Mouse (Mus musculus) MEL (cell line): ENCODE results near the gene Ksr1. TPM values are rescaled to one million over a fixed set of nuclear protein-coding genes. Genes with fewer than 3 reads are reported as not detected.

Source experiments
- DNase-seq: peaks from one replicate; pipeline ENCODE4 v3.0.0; 2011; ENCODE audit warnings: low read depth, low spot score
- H3K27ac ChIP-seq: 2 replicates; pipeline ENCODE4 v1.5.1; 2012; ENCODE audit warnings: low read depth, mild to moderate bottlenecking, control low read depth, low read length, moderate library complexity; ENCODE audit not compliant: control insufficient read depth
- H3K27me3 ChIP-seq, 2 experiments: fragments of 150-350 bp in 1 of 2; sonication (generic) in 1 of 2; 2 replicates each; pipeline ENCODE4 v1.6.1; 2012; ENCODE audit warnings: low read length in 2 of 2, mild to moderate bottlenecking in 2 of 2, improper control_type of control experiment in 1 of 2, moderate library complexity in 1 of 2; ENCODE audit not compliant: insufficient read depth in 2 of 2, control insufficient read depth in 1 of 2
- H3K36me3 ChIP-seq, 2 experiments: 2 replicates each; pipeline ENCODE4 v1.6.1; 2012 to 2014; ENCODE audit warnings: low read length in 2 of 2, improper control_type of control experiment in 1 of 2, inconsistent platforms in 1 of 2, mild to moderate bottlenecking in 1 of 2; ENCODE audit not compliant: insufficient read depth in 2 of 2, control insufficient read depth in 1 of 2
- H3K4me1 ChIP-seq, 2 experiments: fragments of 150-350 bp in 1 of 2; sonication (generic) in 1 of 2; 2 replicates each; pipeline ENCODE4 v1.6.1; 2012; ENCODE audit warnings: low read length in 2 of 2, improper control_type of control experiment in 1 of 2, mild to moderate bottlenecking in 1 of 2; ENCODE audit not compliant: insufficient read depth in 2 of 2, control insufficient read depth in 1 of 2
- H3K4me3 ChIP-seq, 2 experiments: fragments of 150-350 bp in 1 of 2; sonication (generic) in 1 of 2; 2 replicates each; pipeline ENCODE4 v1.5.1; 2012; ENCODE audit warnings: low read depth in 2 of 2, low read length in 2 of 2, mild to moderate bottlenecking in 2 of 2, moderate library complexity in 2 of 2, control low read depth in 1 of 2, improper control_type of control experiment in 1 of 2; ENCODE audit not compliant: control insufficient read depth in 1 of 2, insufficient read depth in 1 of 2
- H3K79me2 ChIP-seq: 2 replicates; pipeline ENCODE4 v1.6.1; 2012; ENCODE audit warnings: mild to moderate bottlenecking, low read length, moderate library complexity; ENCODE audit not compliant: control insufficient read depth, poor library complexity, insufficient read depth
- H3K9ac ChIP-seq: 2 replicates; pipeline ENCODE4 v1.6.1; 2012; ENCODE audit warnings: low read depth, mild to moderate bottlenecking, control low read depth, low read length, moderate library complexity; ENCODE audit not compliant: control insufficient read depth, poor library complexity, severe bottlenecking
- H3K9me3 ChIP-seq: fragments of 150-350 bp; sonication (generic); replicated peaks from 2 replicates; pipeline ENCODE4 v1.6.1; 2012; ENCODE audit warnings: mild to moderate bottlenecking, low read length, improper control_type of control experiment, moderate library complexity; ENCODE audit not compliant: insufficient read depth
- BHLHE40 ChIP-seq: IDR thresholded peaks from 2 replicates; pipeline ENCODE4 v1.6.1; 2012; ENCODE audit warnings: low read depth, mild to moderate bottlenecking, inconsistent platforms, low read length, improper control_type of control experiment, borderline replicate concordance
- CHD1 ChIP-seq: IDR thresholded peaks from 2 replicates; pipeline ENCODE4 v1.6.1; 2012; ENCODE audit warnings: low read depth, mild to moderate bottlenecking, inconsistent platforms, low read length, improper control_type of control experiment
- CHD2 ChIP-seq: IDR thresholded peaks from 2 replicates; pipeline ENCODE4 v1.6.1; 2011; ENCODE audit warnings: low read length, improper control_type of control experiment
- CTCF ChIP-seq, 3 experiments: IDR thresholded peaks in 2 of 3; conservative IDR thresholded peaks in 1 of 3; 2 replicates each; pipeline ENCODE4 v1.5.1; 2011 to 2012; ENCODE audit warnings: low read length in 3 of 3, low read depth in 2 of 3, mild to moderate bottlenecking in 2 of 3, improper control_type of control experiment in 1 of 3, inconsistent platforms in 1 of 3, mixed read lengths in 1 of 3, moderate library complexity in 1 of 3; ENCODE audit not compliant: control insufficient read depth in 1 of 3, insufficient read depth in 1 of 3, poor library complexity in 1 of 3, severe bottlenecking in 1 of 3
- ELF1 ChIP-seq: IDR thresholded peaks from 2 replicates; pipeline ENCODE4 v1.6.1; 2014; ENCODE audit warnings: low read depth, mild to moderate bottlenecking, inconsistent platforms, low read length, improper control_type of control experiment, moderate library complexity
- EP300 ChIP-seq, 2 experiments: IDR thresholded peaks; 2 replicates each; pipeline ENCODE4 v1.6.1; 2011; ENCODE audit warnings: improper control_type of control experiment in 2 of 2, low read length in 2 of 2, low read depth in 1 of 2, mild to moderate bottlenecking in 1 of 2
- ETS1 ChIP-seq: IDR thresholded peaks from 2 replicates; pipeline ENCODE4 v1.6.1; 2012; ENCODE audit warnings: low read depth, mild to moderate bottlenecking, inconsistent platforms, low read length, improper control_type of control experiment, moderate library complexity
- HCFC1 ChIP-seq: IDR thresholded peaks from 2 replicates; pipeline ENCODE4 v1.6.1; 2012; ENCODE audit warnings: low read depth, mild to moderate bottlenecking, inconsistent platforms, low read length, improper control_type of control experiment, moderate library complexity
- MAX ChIP-seq: IDR thresholded peaks from 2 replicates; pipeline ENCODE4 v1.6.1; 2011; ENCODE audit warnings: low read length, improper control_type of control experiment
- MAZ ChIP-seq: IDR thresholded peaks from 2 replicates; pipeline ENCODE4 v1.6.1; 2012; ENCODE audit warnings: low read depth, mild to moderate bottlenecking, inconsistent platforms, low read length, improper control_type of control experiment
- NRF1 ChIP-seq: IDR thresholded peaks from 2 replicates; pipeline ENCODE4 v1.6.1; 2014; ENCODE audit warnings: low read depth, mild to moderate bottlenecking, inconsistent platforms, low read length, improper control_type of control experiment, moderate library complexity; ENCODE audit not compliant: poor library complexity, insufficient read depth, severe bottlenecking
- RCOR1 ChIP-seq: IDR thresholded peaks from 2 replicates; pipeline ENCODE4 v1.6.1; 2012; ENCODE audit warnings: low read depth, mild to moderate bottlenecking, inconsistent platforms, low read length, improper control_type of control experiment
- SMC3 ChIP-seq: IDR thresholded peaks from 2 replicates; pipeline ENCODE4 v1.6.1; 2011; ENCODE audit warnings: low read depth, low read length, improper control_type of control experiment
- ZKSCAN1 ChIP-seq: IDR thresholded peaks from 2 replicates; pipeline ENCODE4 v1.6.1; 2012; ENCODE audit warnings: low read depth, mild to moderate bottlenecking, inconsistent platforms, low read length, improper control_type of control experiment, moderate library complexity
- polyA plus RNA-seq, 2 experiments: library from polyadenylated mRNA; stranded (reverse) in 1 of 2; unstranded in 1 of 2; fragments of >175 nt in 1 of 2; fragments of >200 nt in 1 of 2; gene quantifications; 2 replicates each; pipeline versions ENCODE4 v1.2.1 to v1.2.4; 2012; ENCODE audit warnings: low replicate concordance in 2 of 2, low read depth in 1 of 2; ENCODE audit not compliant: insufficient read length in 2 of 2, insufficient read depth in 1 of 2, missing spikeins in 1 of 2
- total RNA-seq: library from RNA; depleted of rRNA; stranded (reverse); fragments of 300-350 nt; gene quantifications from 2 replicates; pipeline ENCODE4 v1.2.3, GENCODE M21; 2012

Ksr1 gene
- total and polyA plus RNA-seq, 3 experiments: 9.7 to 18.4 TPM; not detected in 1

GRCm38 (mm10) chr11:79185683-79186082 is 39.5 kb upstream of the Ksr1 start:
- H3K27ac ChIP-seq: no peak overlapping the region
- H3K4me3 ChIP-seq: no peak overlapping the region
- H3K36me3 ChIP-seq: peaks cover 0 to 4% of the 10 kb centered on the region in 2 experiments; a peak in 1 of 4 replicates
- peaks cover 0 to 4% of the 10 kb centered on the region in 2 experiments; a peak in 1 of 4 replicates for H3K27me3 ChIP-seq
- peaks cover 0 to 15% of the 10 kb centered on the region in 2 experiments; a peak in 3 of 4 replicates for H3K4me1 ChIP-seq
- DNase-seq: peak; percentile 54
- no peak overlapping the region for H3K9ac ChIP-seq
- H3K9me3 ChIP-seq: no peaks in the 10 kb centered on the region
- no peak for TF ChIP-seq CHD2
- no peak for TF ChIP-seq CHD1
- TF ChIP-seq NRF1: no peak
- TF ChIP-seq RCOR1: peak; percentile 56
- TF ChIP-seq MAZ: no peak
- 0 out of 4 replicates have a peak, but pooled peaks of 1 of the 2 experiments have one; percentile 22 for TF ChIP-seq EP300 (IDR thresholded peaks at IDR 0.05; ENCODE audit: low read depth in 1 of 2, low read length in 2 of 2)
- TF ChIP-seq, all 39 proteins: peak for 2
- no peaks in the 10 kb centered on the region for H3K79me2 ChIP-seq

- Histone ChIP-seq H3K27me3 (peaks cover 0 to 8% of the 10 kb centered on the region in 2 experiments; a peak in 1 of 4 replicates), H3K9ac (no peak overlapping the region), H3K36me3 (no peaks in the 10 kb centered on the region)
- peak; percentile 38 for DNase-seq
- TF ChIP-seq MAZ: no peak
- TF ChIP-seq ZKSCAN1: no peak
- peak; percentile 42 for TF ChIP-seq SMC3
- TF ChIP-seq HCFC1: 0 out of 2 replicates have a peak, but pooled peaks have one; percentile 16
- no peak for TF ChIP-seq ELF1
- peak; percentile 8 to 67 (median 45); a peak in 4 of 6 replicates for TF ChIP-seq CTCF (IDR thresholded peaks at IDR 0.05 in 2 of 3, conservative IDR thresholded peaks at IDR 0.05 in 1 of 3; ENCODE audit: control insufficient read depth in 1 of 3, insufficient read depth in 1 of 3, low read depth in 2 of 3, low read length in 3 of 3, poor library complexity in 1 of 3, severe bottlenecking in 1 of 3)
- no peak for TF ChIP-seq ETS1
- no peak for TF ChIP-seq BHLHE40
- 0 out of 2 replicates have a peak, but pooled peaks have one; percentile 18 for TF ChIP-seq MAX
- TF ChIP-seq, all 39 proteins: peak for 4
- H3K4me1 ChIP-seq: peaks cover 0 to 6% of the 10 kb centered on the region in 2 experiments; a peak in 2 of 4 replicates
- no peaks in the 10 kb centered on the region for H3K9me3 ChIP-seq
- H3K27ac ChIP-seq: no peak overlapping the region
- H3K4me3 ChIP-seq: no peak overlapping the region
- no peaks in the 10 kb centered on the region for H3K79me2 ChIP-seq
Observed at GRCm38 (mm10) chr11:79184126-79184888, 38.1 kb upstream of the Ksr1 start.
